Mouse (Mus musculus): ENCODE results near the gene Nav3.

Gene Nav3

DNA sequence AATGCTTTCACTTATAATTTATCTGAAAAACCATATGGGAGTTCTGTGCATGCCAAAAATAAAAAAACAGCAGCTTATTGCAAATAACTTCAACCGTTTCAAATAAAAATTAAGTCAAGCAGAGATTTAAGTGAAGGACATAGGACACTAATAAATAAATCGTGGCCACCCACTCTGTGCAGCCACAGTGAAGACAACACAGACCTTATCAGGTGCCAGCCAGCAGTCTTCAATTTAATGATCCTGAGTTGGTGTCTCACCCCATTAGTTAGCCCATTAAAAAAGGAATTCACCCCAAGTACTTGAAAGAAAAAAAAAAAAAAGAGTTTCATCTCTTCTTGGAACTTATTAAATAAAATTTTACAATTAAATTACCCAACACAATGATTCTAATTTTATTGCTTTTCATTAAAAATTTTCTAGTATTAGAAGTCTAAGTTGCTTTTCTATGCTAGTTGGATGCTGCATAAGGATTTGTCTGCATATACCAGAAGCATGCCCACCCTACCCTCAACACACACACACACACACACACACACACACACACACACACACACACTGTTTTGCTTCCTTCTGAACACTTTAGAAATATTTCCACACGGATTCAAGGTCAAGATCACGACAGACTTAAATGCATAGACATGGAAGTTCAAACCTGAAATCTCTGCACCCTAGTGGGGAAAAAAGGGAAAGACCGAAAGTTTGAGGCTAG lies 649.1 kb downstream of the Nav3 start:
- DNase-seq (ENCODE audit: low read depth, low spot score) = no peak

DNA sequence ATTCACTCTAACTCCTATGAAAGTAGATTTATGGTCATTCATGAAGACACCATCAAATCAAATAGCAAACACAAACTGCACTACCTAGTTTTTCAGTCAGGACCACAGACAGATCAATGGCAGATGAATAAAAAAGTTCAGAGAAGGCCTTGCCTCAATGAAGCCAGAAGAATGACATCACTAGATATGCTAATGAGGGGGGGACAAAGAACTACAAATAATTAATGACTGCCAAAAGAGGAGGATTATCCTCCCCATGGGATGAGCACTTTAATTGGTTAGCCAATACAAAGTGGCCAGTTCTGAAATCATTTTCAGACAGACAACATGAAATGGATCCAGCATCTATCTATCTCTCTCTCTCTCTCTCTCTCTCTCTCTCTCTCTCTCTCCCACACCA lies 652.6 kb downstream of the Nav3 start:
- DNase-seq (ENCODE audit: low read depth, low spot score) = no peak

DNA sequence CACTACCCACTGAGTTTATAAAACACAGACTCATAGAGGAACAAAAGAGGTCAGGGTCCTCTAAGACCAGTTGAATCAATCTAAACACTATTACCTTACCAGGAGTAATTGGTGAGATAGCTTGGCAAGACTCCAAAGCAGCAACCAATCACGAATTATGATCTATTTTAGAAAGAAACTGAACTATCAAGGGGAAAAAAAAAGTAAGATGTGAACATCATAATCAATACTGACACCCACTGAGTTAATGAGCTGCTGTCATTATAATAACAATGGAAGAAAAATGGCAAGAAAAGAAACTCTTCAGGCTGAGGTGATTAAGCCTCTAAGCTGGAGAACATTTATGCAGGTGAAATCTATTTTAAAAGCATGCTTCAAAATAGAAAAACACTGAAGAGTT lies 653.8 kb downstream of the Nav3 start:
- DNase-seq (ENCODE audit: low read depth, low spot score) = no peak

DNA sequence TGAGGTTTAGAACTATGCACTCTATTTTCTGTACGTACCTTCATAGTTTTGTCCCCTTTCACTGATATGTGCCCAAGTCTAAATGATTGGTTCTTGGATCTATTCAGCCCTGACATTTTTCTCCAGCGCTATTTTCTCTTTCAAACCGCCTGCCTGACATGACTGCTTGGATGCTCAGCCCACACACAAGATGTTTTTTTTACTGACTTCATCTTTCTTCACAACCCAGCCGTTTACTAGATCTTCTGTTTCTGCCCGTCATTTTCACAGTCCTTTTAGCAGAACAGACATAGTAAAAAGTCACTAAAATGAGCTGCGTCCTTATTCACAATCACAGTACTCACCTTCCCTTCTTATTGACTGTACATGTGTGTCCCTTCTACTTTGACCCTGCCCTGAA lies 656.8 kb downstream of the Nav3 start:
- no peak for DNase-seq (ENCODE audit: low read depth, low spot score)

DNA sequence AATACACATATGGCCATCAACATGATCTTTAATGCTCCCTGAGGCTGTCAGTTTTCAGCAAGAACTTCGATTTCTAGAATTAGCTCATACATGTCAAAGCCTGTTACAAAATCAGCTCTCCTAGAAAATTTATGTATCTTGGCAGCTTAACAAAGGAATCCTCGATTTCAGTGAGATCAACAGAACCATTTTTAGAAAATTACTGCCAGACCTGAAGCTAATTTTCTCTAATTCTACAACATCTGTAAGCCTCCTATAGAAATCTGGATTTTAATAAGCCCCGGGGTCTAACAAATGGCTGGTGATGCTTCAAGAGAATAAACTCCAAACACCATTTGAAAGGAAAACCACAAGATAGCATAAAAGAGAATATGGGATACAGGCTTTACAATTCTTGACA lies 659.0 kb downstream of the Nav3 start:
- DNase-seq (ENCODE audit: low read depth, low spot score) = no peak

GRCm38 (mm10) chr10:109793491-109793890 lies 662.5 kb downstream of the Nav3 start:
- no peak for DNase-seq (ENCODE audit: low read depth, low spot score)

DNA sequence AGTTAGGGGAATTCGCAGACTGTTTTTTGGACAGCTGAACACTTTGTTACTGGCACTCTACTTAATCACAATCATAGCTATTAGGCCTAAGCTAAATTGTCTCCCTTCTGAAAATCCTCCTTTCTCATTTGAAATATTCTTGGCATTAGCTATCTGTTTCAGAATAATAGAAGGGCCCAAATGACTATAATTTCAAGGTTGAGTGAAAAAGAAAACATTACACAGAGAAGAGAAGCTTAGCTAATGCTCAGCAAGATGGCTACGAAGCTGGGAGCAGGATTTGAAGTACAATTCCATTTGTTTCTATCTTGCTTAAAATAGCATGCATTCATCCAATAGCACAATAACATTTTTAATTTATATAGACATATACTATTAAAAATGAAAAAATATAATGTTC lies 667.3 kb downstream of the Nav3 start:
- DNase-seq (ENCODE audit: low read depth, low spot score) = no peak

- no peak for DNase-seq (ENCODE audit: low read depth, low spot score)
Observed at GRCm38 (mm10) chr10:109779109-109779508, 676.9 kb downstream of the Nav3 start.

GRCm38 (mm10) chr10:109769092-109769491 lies 686.9 kb downstream of the Nav3 start:
- no peak for DNase-seq (ENCODE audit: low read depth, low spot score)

GRCm38 (mm10) chr10:109765650-109766049 lies 690.4 kb downstream of the Nav3 start:
- peak; percentile 68 for DNase-seq (ENCODE audit: low read depth, low spot score)

- DNase-seq (ENCODE audit: low read depth, low spot score) = no peak
Observed at GRCm38 (mm10) chr10:109764412-109765101, 691.4 kb downstream of the Nav3 start.

- no peak for DNase-seq (ENCODE audit: low read depth, low spot score)
Observed at GRCm38 (mm10) chr10:109758921-109759600, 696.9 kb downstream of the Nav3 start.

DNA sequence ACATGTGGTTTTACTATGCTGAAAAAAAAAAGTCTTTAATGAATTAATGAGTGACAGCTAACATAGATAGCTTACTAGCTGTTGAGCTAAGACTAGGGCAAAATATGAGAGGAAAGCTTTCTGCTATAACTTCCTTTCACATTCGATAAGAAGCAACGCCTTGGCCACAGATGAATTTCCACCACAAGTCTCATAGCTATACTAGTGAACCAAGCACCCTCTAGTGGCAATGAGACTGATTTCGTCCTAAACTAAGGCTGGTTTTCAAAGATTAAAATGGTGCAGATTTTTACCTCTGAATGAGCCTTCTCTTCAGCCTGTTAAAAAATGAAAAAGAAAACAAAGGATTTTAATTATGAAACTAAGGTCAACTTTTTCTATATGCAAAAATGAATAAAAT lies 709.1 kb downstream of the Nav3 start:
- DNase-seq (ENCODE audit: low read depth, low spot score) = no peak

- DNase-seq (ENCODE audit: low read depth, low spot score) = no peak
Observed at GRCm38 (mm10) chr10:109741664-109742063, 714.3 kb downstream of the Nav3 start.

DNA sequence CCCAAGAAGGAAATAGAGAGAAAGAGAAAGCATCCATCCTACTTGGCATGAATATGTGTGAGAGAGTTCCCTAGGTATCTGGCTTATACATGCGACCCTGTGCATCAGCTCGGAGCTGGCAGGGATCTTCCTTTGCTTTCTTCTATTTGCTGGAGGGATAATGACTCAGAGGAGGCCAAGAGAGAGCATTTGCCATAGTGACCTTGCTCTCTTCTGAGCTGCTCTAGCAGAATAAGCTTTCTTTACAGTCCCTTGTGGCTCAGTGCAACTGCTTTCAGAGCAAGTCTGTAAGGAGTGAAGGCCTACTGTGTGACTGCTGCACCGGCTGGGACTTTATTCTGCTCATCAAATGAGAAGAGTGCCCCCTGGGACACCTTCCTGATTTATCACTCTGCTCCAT lies 715.7 kb downstream of the Nav3 start:
- no peak for DNase-seq (ENCODE audit: low read depth, low spot score)

GRCm38 (mm10) chr10:109723646-109724045 lies 732.4 kb downstream of the Nav3 start:
- DNase-seq (ENCODE audit: low read depth, low spot score) = no peak

DNA sequence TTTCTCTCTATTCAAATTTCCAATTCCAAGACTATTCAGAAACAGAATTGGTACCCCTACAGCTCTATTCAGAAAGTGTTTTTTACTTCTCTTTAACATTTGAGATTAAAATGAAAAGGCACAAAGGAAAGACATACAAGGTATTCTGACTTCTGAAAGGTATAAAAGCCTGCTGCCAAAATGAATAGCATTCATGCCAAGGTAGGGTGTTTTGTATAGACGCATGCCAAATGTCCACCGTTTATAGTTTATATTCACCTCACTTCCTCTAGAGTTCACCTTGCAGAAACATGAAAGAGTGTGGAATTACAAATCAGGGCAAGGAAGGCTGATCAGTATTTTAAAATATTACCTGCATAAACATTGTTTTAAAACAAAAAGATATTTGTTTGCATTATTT lies 737.2 kb downstream of the Nav3 start:
- DNase-seq (ENCODE audit: low read depth, low spot score) = no peak

DNA sequence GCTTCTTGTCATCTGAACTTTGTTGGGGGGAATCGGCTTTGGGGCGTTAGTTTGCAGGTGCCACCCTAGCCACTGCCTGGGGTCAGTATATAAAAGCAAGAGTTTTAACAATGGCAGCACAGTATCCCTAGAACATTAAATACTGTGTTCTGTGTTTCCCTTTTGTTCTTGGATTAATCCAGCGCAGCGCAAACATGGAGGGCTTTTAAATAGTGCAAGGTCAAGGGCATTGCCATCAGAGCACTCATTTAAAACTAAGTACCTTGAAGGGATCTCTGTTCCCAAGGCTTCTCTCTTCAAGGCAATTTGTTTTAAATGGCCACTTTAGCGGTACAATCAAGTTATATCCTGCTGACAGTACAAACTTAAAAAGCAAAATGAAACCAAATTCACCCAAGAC lies 737.6 kb downstream of the Nav3 start:
- DNase-seq (ENCODE audit: low read depth, low spot score) = no peak

GRCm38 (mm10) chr10:109713001-109713400 lies 743.0 kb downstream of the Nav3 start:
- DNase-seq (ENCODE audit: low read depth, low spot score) = peak; percentile 10

DNA sequence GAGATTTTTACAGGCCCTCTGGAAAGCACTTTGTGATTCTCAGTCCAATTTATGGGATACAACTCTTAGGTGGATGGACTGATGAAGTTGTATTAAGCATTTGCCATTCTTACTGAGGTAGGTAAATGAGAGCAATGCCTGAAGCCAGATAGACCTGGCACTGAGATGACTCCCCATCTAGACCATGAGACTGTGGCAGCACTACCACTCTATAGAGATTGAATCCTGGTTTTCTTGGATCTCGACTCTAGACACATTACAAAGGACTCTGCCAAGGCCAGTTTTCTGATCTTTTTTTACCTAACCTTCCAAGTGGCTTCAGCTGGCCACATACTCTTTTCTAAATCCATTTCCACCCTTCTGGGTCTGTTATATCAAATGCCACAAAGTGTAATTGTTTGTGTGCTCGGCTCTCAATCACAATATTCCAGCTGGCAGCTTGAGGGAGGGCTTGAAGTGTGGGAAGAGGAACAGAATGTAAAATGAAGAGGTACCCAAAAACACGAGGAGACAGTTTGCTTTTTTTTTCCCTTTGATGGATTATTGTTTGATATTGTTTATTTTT lies 756.2 kb downstream of the Nav3 start:
- DNase-seq (ENCODE audit: low read depth, low spot score) = no peak

DNA sequence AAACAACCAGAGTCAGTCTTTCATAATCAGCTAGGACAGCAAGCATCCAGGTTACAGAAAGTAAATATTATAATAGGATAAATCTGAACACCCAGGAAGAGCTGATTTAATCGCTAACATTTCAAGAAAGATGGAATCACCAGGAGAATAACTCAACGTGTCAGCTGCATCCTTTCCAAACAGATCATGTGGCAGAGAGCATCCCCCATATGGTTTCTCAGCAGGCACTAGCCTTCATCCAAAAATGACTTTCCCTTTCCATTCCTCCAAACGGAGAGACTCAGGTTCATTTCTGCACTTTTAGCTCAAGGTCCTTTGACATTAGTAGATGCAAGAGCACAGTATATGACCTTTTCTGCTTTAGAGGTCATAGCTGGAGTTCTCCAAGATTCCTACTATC lies 765.4 kb downstream of the Nav3 start:
- no peak for DNase-seq (ENCODE audit: low read depth, low spot score)
